Mouse (Mus musculus): ENCODE measurements around the gene Trak1. TPM values are rescaled to one million over a fixed set of nuclear protein-coding genes. Genes with fewer than 3 reads are reported as not detected.

Trak1 gene
- polyA plus RNA-seq, 1 experiment from 2014 or later = 63.0 TPM

DNA sequence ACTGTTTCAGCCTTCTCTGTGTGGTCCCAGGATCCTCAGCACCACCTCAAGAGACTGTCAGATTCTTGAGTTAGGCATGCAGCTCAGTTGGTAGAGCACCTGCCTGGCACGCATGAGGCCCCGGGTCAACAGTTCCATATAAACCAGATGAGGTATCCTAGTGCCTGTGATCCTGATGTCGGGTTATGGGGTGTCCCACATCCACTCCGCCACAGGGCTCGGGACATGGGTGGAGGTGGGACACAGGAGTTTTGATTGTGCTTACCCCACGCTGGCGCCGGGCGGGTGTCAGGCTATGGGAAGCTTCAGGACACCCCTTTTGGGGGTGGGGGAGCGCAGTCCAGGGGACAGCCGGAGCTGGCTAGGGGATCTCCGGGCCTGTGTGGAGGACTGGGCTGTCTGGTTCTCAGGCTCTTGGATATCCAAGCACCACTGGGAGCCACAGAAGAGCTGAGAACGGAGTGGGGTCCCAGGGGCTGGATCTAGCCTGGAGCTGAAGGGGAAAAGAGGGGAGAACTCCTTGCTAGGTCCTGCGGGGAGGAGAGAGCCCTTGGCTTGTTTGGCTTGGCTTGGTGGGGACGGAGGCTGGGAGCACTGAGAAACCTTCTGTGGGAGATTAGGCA, 39.1 kb downstream of the Trak1 start:
- DNase-seq (ENCODE audit: low spot score) (no peak), ATAC-seq (ENCODE audit: low FRiP score) (no peak)
- Histone ChIP-seq H3K9ac (no peak overlapping the region), H3K4me1 (replicated peaks; ENCODE audit: control insufficient read depth, insufficient read depth, low read length) (peaks cover 45% of the 10 kb centered on the region), H3K4me3 (replicated peaks; ENCODE audit: low read length) (no peak overlapping the region), H3K27ac (peak overlapping the region; percentile 51; the same call in 1 of the 2 replicates), H3K9me3 (ENCODE audit: control insufficient read depth, low read length) (no peaks in the 10 kb centered on the region), H3K4me2 (replicated peaks) (no peak overlapping the region), H3K27me3 (ENCODE audit: control insufficient read depth, insufficient read depth, low read length) (no peaks in the 10 kb centered on the region), H3K36me3 (replicated peaks; ENCODE audit: control insufficient read depth, insufficient read depth) (no peaks in the 10 kb centered on the region)
- WGBS = 90% methylated on average over 15 of the region's 15 CpGs

DNA sequence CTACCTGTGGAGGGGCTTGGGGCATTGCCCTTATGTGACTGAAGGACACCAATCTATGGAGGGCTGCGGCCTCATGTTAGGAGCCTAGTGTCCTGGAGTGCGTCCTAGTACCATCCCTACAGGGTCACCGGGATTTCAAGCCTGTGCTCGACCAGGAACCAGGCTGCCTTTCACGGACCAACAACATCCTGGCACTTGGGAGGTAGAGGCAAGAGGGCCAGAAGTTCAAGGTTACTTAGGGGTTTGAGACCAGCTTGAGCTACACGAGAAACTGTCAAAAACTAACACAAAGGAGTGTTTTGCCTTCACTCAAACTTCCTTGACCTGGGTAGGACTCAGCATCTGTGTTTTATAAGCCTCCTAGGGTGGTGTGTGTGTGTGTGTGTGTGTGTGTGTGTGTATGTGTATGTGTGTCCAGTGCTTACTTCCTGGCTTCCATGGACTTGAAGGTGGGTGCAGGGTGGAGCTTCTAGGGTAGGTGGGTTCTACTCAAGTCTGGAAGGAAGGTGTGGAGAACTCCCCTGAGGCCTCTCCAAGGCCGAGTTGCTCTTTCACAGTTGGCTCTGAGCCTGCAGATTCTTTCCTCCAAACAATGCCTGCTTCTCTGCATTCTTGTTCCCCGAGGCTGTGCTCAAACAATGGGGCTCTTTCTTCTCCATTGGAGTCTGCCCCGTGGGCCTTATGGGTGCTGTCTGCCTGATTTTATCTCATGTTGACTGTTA, 40.1 kb downstream of the Trak1 start:
- Histone ChIP-seq H3K9me3 (ENCODE audit: control insufficient read depth, low read length) (no peaks in the 10 kb centered on the region), H3K27ac (peak overlapping the region; percentile 63), H3K36me3 (replicated peaks; ENCODE audit: control insufficient read depth, insufficient read depth) (no peaks in the 10 kb centered on the region), H3K4me2 (replicated peaks) (no peak overlapping the region), H3K9ac (no peak overlapping the region), H3K27me3 (ENCODE audit: control insufficient read depth, insufficient read depth, low read length) (no peaks in the 10 kb centered on the region), H3K4me1 (replicated peaks; ENCODE audit: control insufficient read depth, insufficient read depth, low read length) (peaks cover 38% of the 10 kb centered on the region), H3K4me3 (replicated peaks; ENCODE audit: low read length) (no peak overlapping the region)
- ATAC-seq (ENCODE audit: low FRiP score) = 0 out of 2 replicates have a peak, but pooled peaks have one; percentile 27
- DNase-seq (ENCODE audit: low spot score) = no peak
- WGBS = 44% methylated on average over 9 of the region's 9 CpGs

DNA sequence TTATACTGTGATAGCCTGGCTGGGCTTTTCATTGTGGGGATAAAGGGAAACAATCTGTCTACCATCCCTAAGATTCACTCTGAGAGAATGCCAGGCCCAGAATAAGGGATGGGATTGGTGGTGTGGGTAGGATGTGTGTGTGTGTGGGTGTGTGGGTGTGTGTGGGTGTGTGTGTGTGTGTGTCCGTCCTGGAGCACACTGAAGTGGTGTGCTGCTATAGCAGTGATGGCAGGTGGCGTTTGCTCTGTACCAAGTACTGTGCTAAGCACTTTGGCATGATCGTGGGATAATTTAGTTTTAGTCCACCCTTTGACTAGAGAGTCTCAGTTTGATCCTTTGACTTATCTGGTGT, 40.6 kb downstream of the Trak1 start:
- WGBS = 58% methylated on average over 3 of the region's 3 CpGs
- ATAC-seq (ENCODE audit: low FRiP score) (0 out of 2 replicates have a peak, but pooled peaks have one; percentile 3), DNase-seq (ENCODE audit: low spot score) (no peak)
- Histone ChIP-seq H3K9ac (no peak overlapping the region), H3K4me2 (replicated peaks) (no peak overlapping the region), H3K4me1 (replicated peaks; ENCODE audit: control insufficient read depth, insufficient read depth, low read length) (peaks cover 37% of the 10 kb centered on the region), H3K27ac (peak overlapping the region; percentile 63), H3K4me3 (replicated peaks; ENCODE audit: low read length) (no peak overlapping the region), H3K36me3 (replicated peaks; ENCODE audit: control insufficient read depth, insufficient read depth) (no peaks in the 10 kb centered on the region), H3K27me3 (ENCODE audit: control insufficient read depth, insufficient read depth, low read length) (no peaks in the 10 kb centered on the region), H3K9me3 (ENCODE audit: control insufficient read depth, low read length) (no peaks in the 10 kb centered on the region)

DNA sequence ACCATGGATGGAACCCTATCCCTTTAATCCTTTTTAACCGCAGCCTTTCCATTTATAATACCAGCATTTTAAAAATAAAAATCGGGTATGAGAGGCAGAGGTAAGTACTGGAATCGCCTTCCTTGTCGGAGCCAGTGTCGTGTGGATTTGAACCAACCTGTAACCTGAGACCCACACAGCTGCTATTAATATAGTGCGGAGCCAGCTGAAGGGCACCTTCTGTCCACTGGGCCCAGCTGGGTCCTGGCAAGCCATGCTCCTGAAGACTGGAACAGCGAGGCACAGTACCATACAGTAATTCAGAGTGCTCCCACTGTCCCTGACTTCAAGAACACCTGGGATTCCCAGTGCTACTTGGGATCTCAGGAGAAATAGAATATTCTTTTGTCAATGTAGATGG, 44.5 kb downstream of the Trak1 start:
- DNase-seq (ENCODE audit: low spot score) (no peak), ATAC-seq (ENCODE audit: low FRiP score) (no peak)
- no peak overlapping the region for H3K9ac ChIP-seq
- H3K4me1 ChIP-seq (replicated peaks; ENCODE audit: control insufficient read depth, insufficient read depth, low read length) = peaks cover 11% of the 10 kb centered on the region
- H3K4me3 ChIP-seq (replicated peaks; ENCODE audit: low read length) = no peak overlapping the region
- no peaks in the 10 kb centered on the region for H3K27me3 ChIP-seq (ENCODE audit: control insufficient read depth, insufficient read depth, low read length)
- no peak overlapping the region for H3K4me2 ChIP-seq (replicated peaks)
- H3K36me3 ChIP-seq (replicated peaks; ENCODE audit: control insufficient read depth, insufficient read depth) = no peaks in the 10 kb centered on the region
- WGBS = 85% methylated on average over 7 of the region's 7 CpGs
- no peaks in the 10 kb centered on the region for H3K9me3 ChIP-seq (ENCODE audit: control insufficient read depth, low read length)
- no peak overlapping the region for H3K27ac ChIP-seq

DNA sequence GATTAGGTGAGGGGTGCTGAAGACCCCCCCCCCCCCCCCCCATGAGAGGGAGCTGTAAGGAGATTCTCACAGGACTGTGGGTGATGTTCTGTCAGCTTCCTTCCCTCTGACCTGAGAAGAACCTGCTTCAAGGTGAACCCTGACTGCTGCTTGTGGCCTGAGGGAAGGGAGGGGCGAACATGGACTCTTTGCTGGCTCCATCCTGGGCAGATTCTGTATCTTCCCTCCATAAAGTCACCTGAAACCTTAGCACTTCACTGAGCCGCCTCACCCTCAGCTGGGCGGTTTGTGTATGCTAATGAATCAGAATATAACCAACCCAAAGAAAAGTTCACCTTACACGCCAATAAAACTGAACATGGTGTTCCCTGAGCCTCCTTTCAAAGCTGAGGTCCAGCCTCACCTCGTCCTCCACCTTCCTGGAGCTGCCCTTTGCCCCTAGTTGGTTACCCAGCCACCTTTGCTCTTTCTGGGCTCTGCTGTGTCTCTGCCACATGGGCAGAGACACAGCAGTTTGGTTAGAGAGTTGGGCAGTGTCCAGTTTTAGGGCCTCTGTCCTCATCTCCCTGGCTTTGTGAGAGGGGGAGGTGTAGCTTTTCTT, 45.3 kb downstream of the Trak1 start:
- no peaks in the 10 kb centered on the region for H3K9me3 ChIP-seq (ENCODE audit: control insufficient read depth, low read length)
- H3K27ac ChIP-seq = no peak overlapping the region
- no peak overlapping the region for H3K9ac ChIP-seq
- H3K4me1 ChIP-seq (replicated peaks; ENCODE audit: control insufficient read depth, insufficient read depth, low read length) = peaks cover 7% of the 10 kb centered on the region
- no peaks in the 10 kb centered on the region for H3K27me3 ChIP-seq (ENCODE audit: control insufficient read depth, insufficient read depth, low read length)
- H3K4me3 ChIP-seq (replicated peaks; ENCODE audit: low read length) = no peak overlapping the region
- H3K4me2 ChIP-seq (replicated peaks) = no peak overlapping the region
- no peaks in the 10 kb centered on the region for H3K36me3 ChIP-seq (replicated peaks; ENCODE audit: control insufficient read depth, insufficient read depth)
- no peak for DNase-seq (ENCODE audit: low spot score)
- ATAC-seq (ENCODE audit: low FRiP score) = no peak
- WGBS = 91% methylated on average over 5 of the region's 5 CpGs

DNA sequence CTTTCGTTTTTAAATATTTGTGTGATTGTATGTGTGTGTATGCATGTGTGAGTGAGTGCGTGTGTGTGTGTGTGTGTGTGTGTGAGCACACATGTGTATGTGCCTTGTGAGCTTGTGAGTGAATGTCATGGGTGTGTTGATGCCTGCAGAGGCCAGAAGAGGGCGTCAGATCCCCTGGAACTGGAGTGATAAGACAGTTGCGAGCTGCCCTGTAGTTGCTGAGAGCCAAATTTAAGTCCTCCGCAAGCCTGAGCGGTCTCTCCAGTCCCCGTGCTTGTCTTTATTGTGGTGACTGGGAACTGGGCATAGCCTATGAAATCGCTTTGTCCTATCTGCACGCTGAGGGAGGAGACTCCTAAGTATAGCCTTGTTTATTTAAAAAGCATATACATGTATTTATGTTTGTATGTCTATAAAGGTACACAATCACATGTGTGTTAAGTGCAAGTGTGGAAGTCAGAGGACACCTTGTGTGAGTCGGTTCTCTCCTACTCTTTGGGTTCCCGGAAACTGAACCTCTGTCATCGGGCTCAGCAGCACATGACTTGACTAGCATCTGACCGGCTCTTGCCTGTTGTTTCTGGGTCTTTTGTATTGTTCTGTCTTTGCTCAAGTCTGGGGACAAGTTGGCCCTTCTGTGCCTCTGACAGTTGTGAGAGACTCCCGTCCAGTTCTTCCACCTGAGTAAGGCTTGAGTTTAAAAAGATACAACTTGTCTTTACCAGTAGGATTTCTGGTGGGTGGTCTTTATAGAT, 46.0 kb downstream of the Trak1 start:
- WGBS = 78% methylated on average over 14 of the region's 14 CpGs
- no peak for DNase-seq (ENCODE audit: low spot score)
- Histone ChIP-seq H3K27me3 (ENCODE audit: control insufficient read depth, insufficient read depth, low read length) (no peaks in the 10 kb centered on the region), H3K27ac (peak overlapping the region; percentile 26; the same call in 1 of the 2 replicates), H3K9me3 (ENCODE audit: control insufficient read depth, low read length) (no peaks in the 10 kb centered on the region), H3K36me3 (replicated peaks; ENCODE audit: control insufficient read depth, insufficient read depth) (no peaks in the 10 kb centered on the region), H3K4me2 (replicated peaks) (no peak overlapping the region), H3K9ac (no peak overlapping the region), H3K4me1 (replicated peaks; ENCODE audit: control insufficient read depth, insufficient read depth, low read length) (peaks cover 8% of the 10 kb centered on the region), H3K4me3 (replicated peaks; ENCODE audit: low read length) (no peak overlapping the region)
- no peak for ATAC-seq (ENCODE audit: low FRiP score)

DNA sequence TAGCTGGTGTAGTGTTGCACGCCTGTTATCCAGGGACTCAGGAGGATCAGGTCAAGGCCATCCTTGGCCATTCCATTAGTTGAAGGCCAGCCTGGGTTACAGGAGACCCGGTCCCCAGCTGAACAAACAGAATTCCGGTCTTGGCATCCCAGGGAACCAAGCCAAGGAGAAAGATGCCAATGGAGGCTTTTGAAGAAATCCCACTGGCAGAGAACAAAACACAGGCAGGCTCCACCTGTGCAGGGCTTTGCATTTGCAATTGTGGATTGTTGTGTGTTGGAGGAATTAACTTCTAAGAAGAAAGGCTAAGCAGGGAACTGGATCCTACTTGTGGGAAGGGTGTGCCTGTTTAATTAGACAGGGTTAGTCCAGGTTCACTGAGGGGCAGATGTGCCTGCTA, 47.0 kb downstream of the Trak1 start:
- 41% methylated on average over 3 of the region's 3 CpGs for WGBS
- 0 out of 2 replicates have a peak overlapping the region, but pooled peaks have one; percentile 11 for H3K9ac ChIP-seq
- H3K4me3 ChIP-seq (replicated peaks; ENCODE audit: low read length) = no peak overlapping the region
- DNase-seq (ENCODE audit: low spot score) (no peak), ATAC-seq (ENCODE audit: low FRiP score) (no peak)
- H3K36me3 ChIP-seq (replicated peaks; ENCODE audit: control insufficient read depth, insufficient read depth) = no peaks in the 10 kb centered on the region
- no peaks in the 10 kb centered on the region for H3K9me3 ChIP-seq (ENCODE audit: control insufficient read depth, low read length)
- no peaks in the 10 kb centered on the region for H3K27me3 ChIP-seq (ENCODE audit: control insufficient read depth, insufficient read depth, low read length)
- H3K4me2 ChIP-seq (replicated peaks) = no peak overlapping the region
- H3K4me1 ChIP-seq (replicated peaks; ENCODE audit: control insufficient read depth, insufficient read depth, low read length) = peaks cover 15% of the 10 kb centered on the region
- no peak overlapping the region for H3K27ac ChIP-seq

DNA sequence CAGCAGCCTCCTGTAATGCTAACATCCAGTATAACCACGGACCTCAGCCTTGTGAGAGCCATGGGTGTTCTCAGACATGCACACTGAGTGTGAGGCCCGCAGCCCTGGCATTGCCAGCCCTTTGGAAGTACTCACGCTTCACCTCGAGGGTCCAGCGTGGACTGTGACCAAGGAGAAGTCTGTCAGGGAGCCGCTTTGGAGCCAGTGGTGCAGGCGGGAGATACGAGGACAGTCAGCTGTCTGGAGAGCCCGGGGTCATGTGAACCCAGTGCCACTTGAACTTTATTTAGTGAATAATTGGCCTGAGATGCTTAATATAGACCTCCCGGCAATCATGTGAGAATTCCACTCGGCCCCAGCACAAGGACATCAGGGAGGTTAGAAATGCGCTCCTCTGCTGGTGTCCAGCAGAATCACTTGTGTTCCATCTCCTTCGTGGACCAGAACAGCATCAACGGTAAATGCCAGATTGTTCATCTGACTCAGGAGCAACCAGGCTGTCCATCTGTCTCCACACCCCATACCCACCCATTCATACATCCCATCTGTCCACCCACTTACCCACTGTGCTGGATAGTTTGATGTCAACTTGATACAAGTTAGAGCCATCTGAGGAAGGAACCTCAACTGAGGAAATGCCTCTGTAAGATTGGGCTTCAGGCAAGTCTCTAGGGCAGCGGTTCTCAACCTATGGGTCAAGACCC, 48.3 kb downstream of the Trak1 start:
- WGBS = 90% methylated on average over 15 of the region's 15 CpGs
- ATAC-seq (ENCODE audit: low FRiP score) = no peak
- H3K4me2 ChIP-seq (replicated peaks) = no peak overlapping the region
- no peaks in the 10 kb centered on the region for H3K9me3 ChIP-seq (ENCODE audit: control insufficient read depth, low read length)
- no peak overlapping the region for H3K9ac ChIP-seq
- no peaks in the 10 kb centered on the region for H3K36me3 ChIP-seq (replicated peaks; ENCODE audit: control insufficient read depth, insufficient read depth)
- no peaks in the 10 kb centered on the region for H3K27me3 ChIP-seq (ENCODE audit: control insufficient read depth, insufficient read depth, low read length)
- H3K4me1 ChIP-seq (replicated peaks; ENCODE audit: control insufficient read depth, insufficient read depth, low read length) = peaks cover 15% of the 10 kb centered on the region
- no peak overlapping the region for H3K4me3 ChIP-seq (replicated peaks; ENCODE audit: low read length)
- DNase-seq (ENCODE audit: low spot score) = no peak
- no peak overlapping the region for H3K27ac ChIP-seq
